Mouse (Mus musculus) liver, embryonic 13.5 days (tissue): Measurements from ENCODE around the gene Plpp1. TPM values are rescaled to one million over a fixed set of nuclear protein-coding genes. Genes with fewer than 3 reads are reported as not detected.

Source experiments
- ATAC-seq: fragments of 200-750 bp; cut with Nextera tagmentation; 2 replicates; pipeline ENCODE4 v1.8.0; 2017; ENCODE audit warnings: low read depth, mild to moderate bottlenecking, moderate number of reproducible peaks, moderate library complexity
- DNase-seq: peaks from one replicate; pipeline ENCODE4 v3.0.0; 2022
- H3K27ac ChIP-seq: fragments of 300-500 bp; sonication (generic); 2 replicates; pipeline ENCODE4 v1.5.1; 2015; ENCODE audit warnings: moderate library complexity, mild to moderate bottlenecking, inconsistent platforms
- H3K27me3 ChIP-seq: fragments of 300-500 bp; sonication (generic); 2 replicates; pipeline ENCODE4 v1.6.1; 2015; ENCODE audit warnings: mild to moderate bottlenecking, inconsistent platforms
- H3K36me3 ChIP-seq: fragments of 300-500 bp; sonication (generic); 2 replicates; pipeline ENCODE4 v1.6.1; 2015; ENCODE audit warnings: mild to moderate bottlenecking, inconsistent platforms
- H3K4me1 ChIP-seq: fragments of 300-500 bp; sonication (generic); replicated peaks from 2 replicates; pipeline ENCODE4 v1.6.1; 2015; ENCODE audit warnings: inconsistent platforms
- H3K4me2 ChIP-seq: fragments of 300-500 bp; sonication (generic); 2 replicates; pipeline ENCODE4 v1.6.1; 2015; ENCODE audit warnings: inconsistent platforms, mild to moderate bottlenecking, moderate library complexity
- H3K4me3 ChIP-seq: fragments of 300-500 bp; sonication (generic); replicated peaks from 2 replicates; pipeline ENCODE4 v1.5.1; 2015; ENCODE audit warnings: mild to moderate bottlenecking, inconsistent platforms
- H3K9ac ChIP-seq: fragments of 300-500 bp; sonication (generic); 2 replicates; pipeline ENCODE4 v1.6.1; 2015; ENCODE audit warnings: mild to moderate bottlenecking, inconsistent platforms
- H3K9me3 ChIP-seq: fragments of 300-500 bp; sonication (generic); replicated peaks from 2 replicates; pipeline ENCODE4 v1.6.1; 2016; ENCODE audit warnings: inconsistent platforms
- WGBS: fragments of 180-500 bp; shearing (Covaris S2); methylation state at CpG from one replicate; pipeline ENCODE4 v1.1.7; 2015; ENCODE audit not compliant: insufficient replicate concordance; 5-methylcytosine and 5-hydroxymethylcytosine counted together
- polyA plus RNA-seq: library from polyadenylated mRNA; unstranded; fragments of >200 nt; fragmentation: Nextera tagmentation; extraction: Ambion mirVana; gene quantifications from 2 replicates; pipeline ENCODE4 v1.2.1, GENCODE M21; 2015

The Plpp1 gene
- polyA plus RNA-seq, 1 experiment from 2014 or later = 31.8 TPM

- H3K4me3 ChIP-seq = no peak overlapping the region
- 69% methylated on average over 5 of the region's 5 CpGs for WGBS
- H3K4me1 ChIP-seq = peaks cover 17% of the 10 kb centered on the region
- no peak overlapping the region for H3K9ac ChIP-seq
- no peaks in the 10 kb centered on the region for H3K9me3 ChIP-seq
- H3K36me3 ChIP-seq = peaks cover 67% of the 10 kb centered on the region
- no peak for DNase-seq
- H3K27me3 ChIP-seq = no peaks in the 10 kb centered on the region
- ATAC-seq = no peak
- no peak overlapping the region for H3K27ac ChIP-seq
- no peak overlapping the region for H3K4me2 ChIP-seq
These were observed 61.3 kb downstream of the Plpp1 start for GRCm38 (mm10) chr13:112861825-112862306.

DNA sequence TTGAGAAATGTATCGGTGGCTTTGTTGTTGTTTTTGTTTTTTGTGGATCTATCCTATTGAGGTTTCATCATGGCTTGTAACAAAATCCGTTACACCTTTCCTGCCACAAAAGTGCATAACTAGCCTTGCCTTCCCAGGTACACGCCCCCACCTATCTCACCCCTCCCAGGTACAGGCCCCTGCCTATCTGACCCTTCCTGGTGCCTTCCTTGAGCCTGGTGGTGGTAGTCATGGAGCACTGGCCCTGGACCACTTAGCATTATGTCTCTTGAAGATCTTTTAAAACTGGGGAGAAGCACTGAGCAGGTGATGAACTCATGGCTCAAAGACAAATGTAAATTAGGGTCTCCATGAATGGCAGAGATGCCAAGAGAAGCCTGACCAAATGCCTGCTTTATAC lies 61.8 kb downstream of the Plpp1 start:
- Histone ChIP-seq H3K27me3 (no peaks in the 10 kb centered on the region), H3K4me2 (no peak overlapping the region), H3K4me3 (no peak overlapping the region), H3K36me3 (peaks cover 66% of the 10 kb centered on the region), H3K4me1 (peaks cover 21% of the 10 kb centered on the region), H3K9ac (no peak overlapping the region), H3K9me3 (no peaks in the 10 kb centered on the region), H3K27ac (no peak overlapping the region)
- ATAC-seq = no peak
- WGBS = 73% methylated on average over 3 of the region's 3 CpGs
- DNase-seq = no peak

DNA sequence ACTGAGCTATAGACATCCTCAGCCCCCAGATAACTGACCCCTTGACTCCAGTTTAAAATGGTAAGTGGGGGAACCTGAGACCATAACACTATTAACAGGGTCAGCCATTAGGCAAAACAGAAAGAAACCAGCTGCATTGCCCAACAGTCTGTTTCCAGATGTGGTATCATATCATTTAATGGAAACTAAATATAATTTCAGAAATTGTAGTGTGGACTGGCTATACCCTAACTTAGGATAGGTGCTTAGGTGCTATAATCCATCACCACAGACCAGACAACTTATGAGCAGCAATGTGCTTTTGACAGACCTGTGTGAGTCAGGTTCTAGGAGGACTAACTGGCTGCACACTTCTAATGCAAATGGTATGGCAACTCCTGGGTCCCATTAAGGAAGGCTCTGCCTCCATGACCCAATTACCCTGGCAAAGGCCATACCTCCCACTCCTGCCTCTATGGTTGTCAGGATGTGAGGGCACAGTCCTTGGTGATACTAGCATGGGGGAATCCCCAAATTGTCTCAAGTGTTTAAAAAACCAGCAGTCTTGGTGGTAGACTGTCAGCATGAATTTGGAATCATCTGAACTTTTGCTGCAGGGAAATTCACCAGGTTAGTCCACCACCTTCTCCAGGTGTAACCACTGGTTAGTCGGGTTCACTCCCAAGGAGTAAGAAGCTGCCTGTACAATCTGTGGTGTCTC lies 62.5 kb downstream of the Plpp1 start:
- Histone ChIP-seq H3K27me3 (no peaks in the 10 kb centered on the region), H3K9ac (no peak overlapping the region), H3K4me1 (peaks cover 23% of the 10 kb centered on the region), H3K9me3 (no peaks in the 10 kb centered on the region), H3K27ac (no peak overlapping the region), H3K4me3 (no peak overlapping the region), H3K36me3 (peaks cover 73% of the 10 kb centered on the region), H3K4me2 (no peak overlapping the region)
- 78% methylated on average over 1 of the region's 1 CpGs for WGBS
- DNase-seq (no peak), ATAC-seq (no peak)

GRCm38 (mm10) chr13:112866782-112867181 lies 66.2 kb downstream of the Plpp1 start:
- Histone ChIP-seq H3K27me3 (no peaks in the 10 kb centered on the region), H3K4me2 (no peak overlapping the region)

DNA sequence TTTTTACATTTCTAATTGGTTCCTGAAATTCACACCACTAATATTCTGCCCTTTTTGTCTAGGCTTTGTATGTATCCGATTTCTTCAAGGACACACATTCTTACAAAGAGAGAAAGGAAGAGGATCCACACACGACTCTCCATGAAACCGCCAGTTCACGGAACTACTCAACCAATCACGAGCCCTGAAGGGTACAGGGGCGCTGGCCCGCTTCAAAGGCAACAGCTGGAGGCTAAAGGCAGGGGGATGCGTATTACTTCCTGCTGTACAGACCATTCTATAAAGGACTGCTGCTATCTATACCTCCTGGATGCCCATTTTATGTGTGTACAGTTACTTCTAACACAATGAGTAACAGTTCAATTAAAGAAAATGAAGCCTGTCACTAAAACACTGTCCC lies 66.8 kb downstream of the Plpp1 start:
- H3K9me3 ChIP-seq = no peaks in the 10 kb centered on the region
- no peaks in the 10 kb centered on the region for H3K27me3 ChIP-seq
- H3K4me3 ChIP-seq = no peak overlapping the region
- H3K36me3 ChIP-seq = peaks cover 91% of the 10 kb centered on the region
- peaks cover 31% of the 10 kb centered on the region for H3K4me1 ChIP-seq
- no peak for ATAC-seq
- H3K4me2 ChIP-seq = no peak overlapping the region
- 88% methylated on average over 8 of the region's 8 CpGs for whole genome bisulfite sequencing
- DNase-seq = no peak
- peak overlapping the region; percentile 8; the same call in 1 of the 2 replicates for H3K27ac ChIP-seq
- no peak overlapping the region for H3K9ac ChIP-seq

More at GRCm38 (mm10) chr13:112866782-112867181, 66.2 kb downstream of the Plpp1 start:
- WGBS = 47% methylated on average over 7 of the region's 7 CpGs
- H3K9me3 ChIP-seq = no peaks in the 10 kb centered on the region
- no peak overlapping the region for H3K9ac ChIP-seq
- DNase-seq (peak; percentile 45), ATAC-seq (peak; percentile 87)
- peaks cover 86% of the 10 kb centered on the region for H3K36me3 ChIP-seq
- H3K27ac ChIP-seq = peak overlapping the region; percentile 39
- no peak overlapping the region for H3K4me3 ChIP-seq
- H3K4me1 ChIP-seq = peaks cover 31% of the 10 kb centered on the region

DNA sequence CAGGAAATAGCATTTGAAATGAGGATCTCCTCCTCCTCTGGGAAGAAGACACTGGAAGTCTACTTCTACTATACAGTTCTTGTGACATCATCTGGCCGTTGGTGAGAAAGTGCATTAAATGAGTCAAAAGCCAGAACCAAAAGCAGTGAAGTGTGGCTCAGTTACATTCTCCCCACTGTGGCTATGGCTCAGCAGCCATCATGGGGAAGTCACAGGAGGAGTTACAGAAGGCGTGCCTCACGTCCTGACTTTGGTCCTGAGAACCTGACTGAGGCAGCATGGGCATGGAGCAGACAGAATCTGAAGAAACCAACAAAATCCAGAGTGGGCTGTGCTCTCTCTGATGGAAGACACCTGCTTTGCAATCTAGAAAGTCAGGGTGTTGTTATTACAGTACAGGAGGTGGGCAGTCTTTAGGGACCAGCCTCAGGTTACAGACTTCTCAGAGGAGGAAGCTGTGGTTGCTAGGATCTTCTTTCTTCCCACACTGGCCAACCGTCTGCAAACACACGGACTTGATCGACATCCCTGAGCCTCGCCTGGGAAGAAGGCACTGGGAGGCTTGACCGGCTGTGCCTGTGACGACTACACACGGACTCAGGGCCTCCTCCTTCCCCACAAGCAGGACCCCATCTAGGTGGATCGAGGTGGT lies 69.6 kb downstream of the Plpp1 start:
- Histone ChIP-seq H3K4me1 (peaks cover 33% of the 10 kb centered on the region), H3K27ac (no peak overlapping the region), H3K4me3 (no peak overlapping the region), H3K36me3 (peaks cover 93% of the 10 kb centered on the region), H3K9ac (no peak overlapping the region), H3K4me2 (no peak overlapping the region), H3K27me3 (no peaks in the 10 kb centered on the region), H3K9me3 (no peaks in the 10 kb centered on the region)
- ATAC-seq (no peak), DNase-seq (no peak)
- 71% methylated on average over 11 of the region's 11 CpGs for WGBS

- WGBS = 42% methylated on average over 17 of the region's 17 CpGs
- H3K36me3 ChIP-seq = peaks cover 87% of the 10 kb centered on the region
These were observed 71.1 kb downstream of the Plpp1 start for GRCm38 (mm10) chr13:112871500-112872266.

DNA sequence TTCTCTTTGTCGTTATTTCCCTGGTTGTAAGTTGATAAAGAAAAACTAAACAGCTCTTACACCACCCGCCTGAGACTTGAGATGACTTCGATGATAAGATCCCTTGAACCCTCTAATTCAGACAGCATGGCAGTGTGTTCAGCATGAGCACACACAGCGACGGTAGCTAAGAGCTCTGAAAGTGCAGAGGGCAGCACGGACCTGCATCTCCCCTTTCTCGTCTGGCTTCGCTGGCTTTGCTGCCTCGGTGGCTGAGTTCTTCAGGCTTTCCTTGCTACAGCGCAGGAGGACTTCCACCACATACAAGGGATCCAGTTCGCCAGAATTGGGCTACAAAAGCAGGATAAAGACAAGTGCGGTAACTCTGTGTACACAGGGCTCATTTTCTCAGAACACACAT lies 86.6 kb downstream of the Plpp1 start:
- H3K36me3 ChIP-seq = peaks cover 85% of the 10 kb centered on the region
- no peaks in the 10 kb centered on the region for H3K27me3 ChIP-seq
- WGBS = 86% methylated on average over 12 of the region's 12 CpGs
- no peak overlapping the region for H3K27ac ChIP-seq
- no peak overlapping the region for H3K4me3 ChIP-seq
- H3K9ac ChIP-seq = no peak overlapping the region
- ATAC-seq (no peak), DNase-seq (no peak)
- H3K9me3 ChIP-seq = no peaks in the 10 kb centered on the region
- H3K4me2 ChIP-seq = no peak overlapping the region
- H3K4me1 ChIP-seq = no peaks in the 10 kb centered on the region

More at GRCm38 (mm10) chr13:112871500-112872266, 71.1 kb downstream of the Plpp1 start:
- Histone ChIP-seq H3K27ac (peak overlapping the region; percentile 70; the same call in 1 of the 2 replicates), H3K4me1 (peaks cover 26% of the 10 kb centered on the region), H3K4me2 (no peak overlapping the region), H3K4me3 (no peak overlapping the region), H3K9ac (no peak overlapping the region), H3K9me3 (no peaks in the 10 kb centered on the region), H3K27me3 (no peaks in the 10 kb centered on the region)
- ATAC-seq (peak; percentile 91), DNase-seq (peak; percentile 11)

- no peak for ATAC-seq
- no peak overlapping the region for H3K4me3 ChIP-seq
- H3K27me3 ChIP-seq = no peaks in the 10 kb centered on the region
- no peak overlapping the region for H3K4me2 ChIP-seq
- no peaks in the 10 kb centered on the region for H3K9me3 ChIP-seq
- no peak for DNase-seq
- WGBS = 85% methylated on average over 3 of the region's 3 CpGs
- H3K4me1 ChIP-seq = no peaks in the 10 kb centered on the region
- H3K36me3 ChIP-seq = peaks cover 72% of the 10 kb centered on the region
- H3K9ac ChIP-seq = no peak overlapping the region
- no peak overlapping the region for H3K27ac ChIP-seq
These were observed 101.6 kb downstream of the Plpp1 start for GRCm38 (mm10) chr13:112902176-112902575.

GRCm38 (mm10) chr13:112909663-112910062 lies 109.1 kb downstream of the Plpp1 start:
- Histone ChIP-seq H3K4me1 (no peaks in the 10 kb centered on the region), H3K4me2 (no peak overlapping the region), H3K27me3 (no peaks in the 10 kb centered on the region), H3K9ac (no peak overlapping the region), H3K36me3 (peaks cover 61% of the 10 kb centered on the region), H3K4me3 (no peak overlapping the region), H3K9me3 (no peaks in the 10 kb centered on the region), H3K27ac (no peak overlapping the region)
- no peak for DNase-seq
- ATAC-seq = no peak
- WGBS = 63% methylated on average over 4 of the region's 4 CpGs

DNA sequence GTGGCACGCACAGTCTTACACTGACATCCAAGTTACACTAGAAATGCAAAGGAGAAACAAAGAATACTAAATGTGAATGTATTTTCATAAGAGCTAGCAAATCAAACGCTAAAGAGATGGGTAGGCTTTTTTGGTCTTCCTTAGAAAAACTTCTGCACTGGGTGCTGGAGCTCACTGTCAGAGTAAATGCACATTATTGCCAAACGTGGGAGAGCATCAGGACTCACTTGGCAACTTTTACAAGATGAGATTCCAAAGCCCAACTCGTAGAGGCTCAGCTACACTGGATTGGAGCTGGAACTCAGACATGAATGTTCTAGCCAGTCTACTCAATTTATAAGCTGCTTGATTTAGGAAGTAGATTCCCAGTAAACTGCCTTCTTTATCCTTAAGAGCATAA lies 109.8 kb downstream of the Plpp1 start:
- DNase-seq (no peak), ATAC-seq (no peak)
- Histone ChIP-seq H3K4me1 (no peaks in the 10 kb centered on the region), H3K27me3 (no peaks in the 10 kb centered on the region), H3K4me2 (no peak overlapping the region), H3K36me3 (peaks cover 58% of the 10 kb centered on the region), H3K4me3 (no peak overlapping the region), H3K27ac (0 out of 2 replicates have a peak overlapping the region, but pooled peaks have one; percentile 6), H3K9me3 (no peaks in the 10 kb centered on the region), H3K9ac (no peak overlapping the region)
- 83% methylated on average over 4 of the region's 4 CpGs for WGBS
